Mouse (Mus musculus) leukemia stem cell, adult 10-12 weeks (primary cell): ENCODE measurements around the gene Irak1. TPM values are rescaled to one million over a fixed set of nuclear protein-coding genes. Genes with fewer than 3 reads are reported as not detected.

Source experiments
- polyA plus RNA-seq: library from polyadenylated mRNA; stranded (reverse); fragments of >175 nt; gene quantifications from 2 replicates; pipeline ENCODE4 v1.2.3, GENCODE M21; 2012; ENCODE audit warnings: low replicate concordance

Irak1 gene
- polyA plus RNA-seq = 374 and 449 TPM in 2 replicates

DNA sequence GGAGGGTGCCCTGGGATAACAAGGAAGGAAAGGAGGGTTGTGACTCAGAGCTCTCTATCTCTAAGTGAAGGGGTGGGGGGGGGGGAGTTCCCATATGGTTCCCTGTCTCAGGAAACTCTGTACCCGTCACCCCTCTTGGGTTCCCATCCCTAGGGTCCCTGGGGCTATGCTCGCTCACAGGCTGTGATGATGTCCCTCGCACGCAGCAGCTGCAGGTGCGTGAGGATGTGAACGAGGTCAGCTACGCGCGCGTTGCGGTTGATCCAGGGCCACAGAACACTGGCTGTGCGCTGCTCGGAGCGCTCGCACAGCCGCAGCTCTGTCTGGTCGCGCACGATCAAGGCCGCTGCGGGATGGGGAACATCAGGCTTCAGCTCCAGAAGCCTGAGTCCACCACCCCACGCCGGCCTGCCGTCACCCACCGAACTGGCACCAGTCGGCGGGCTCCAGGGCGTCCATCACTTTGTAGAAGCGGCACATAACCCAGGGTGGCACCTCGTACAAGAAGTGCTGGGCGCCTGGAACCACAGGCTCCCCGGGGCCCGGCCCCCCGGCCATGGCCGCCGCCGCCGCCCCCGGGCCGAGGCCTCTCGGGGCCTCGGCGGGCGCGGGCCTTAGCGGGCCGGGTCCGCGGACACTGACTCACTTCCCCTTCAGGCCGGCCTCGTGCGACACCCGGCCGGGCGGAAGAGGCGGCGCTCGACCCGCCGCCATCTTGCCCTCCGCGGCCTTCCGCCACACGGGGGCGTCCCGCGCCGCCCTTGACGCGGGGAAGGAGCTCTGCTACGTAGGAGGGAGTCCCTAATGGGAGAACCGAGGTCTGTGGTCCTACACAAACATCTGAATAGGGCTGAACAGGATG lies at the start of gene Irak1:
Irak1 (minus strand) TSS at position 731 of the 862 bp plus-strand sequence.

DNA sequence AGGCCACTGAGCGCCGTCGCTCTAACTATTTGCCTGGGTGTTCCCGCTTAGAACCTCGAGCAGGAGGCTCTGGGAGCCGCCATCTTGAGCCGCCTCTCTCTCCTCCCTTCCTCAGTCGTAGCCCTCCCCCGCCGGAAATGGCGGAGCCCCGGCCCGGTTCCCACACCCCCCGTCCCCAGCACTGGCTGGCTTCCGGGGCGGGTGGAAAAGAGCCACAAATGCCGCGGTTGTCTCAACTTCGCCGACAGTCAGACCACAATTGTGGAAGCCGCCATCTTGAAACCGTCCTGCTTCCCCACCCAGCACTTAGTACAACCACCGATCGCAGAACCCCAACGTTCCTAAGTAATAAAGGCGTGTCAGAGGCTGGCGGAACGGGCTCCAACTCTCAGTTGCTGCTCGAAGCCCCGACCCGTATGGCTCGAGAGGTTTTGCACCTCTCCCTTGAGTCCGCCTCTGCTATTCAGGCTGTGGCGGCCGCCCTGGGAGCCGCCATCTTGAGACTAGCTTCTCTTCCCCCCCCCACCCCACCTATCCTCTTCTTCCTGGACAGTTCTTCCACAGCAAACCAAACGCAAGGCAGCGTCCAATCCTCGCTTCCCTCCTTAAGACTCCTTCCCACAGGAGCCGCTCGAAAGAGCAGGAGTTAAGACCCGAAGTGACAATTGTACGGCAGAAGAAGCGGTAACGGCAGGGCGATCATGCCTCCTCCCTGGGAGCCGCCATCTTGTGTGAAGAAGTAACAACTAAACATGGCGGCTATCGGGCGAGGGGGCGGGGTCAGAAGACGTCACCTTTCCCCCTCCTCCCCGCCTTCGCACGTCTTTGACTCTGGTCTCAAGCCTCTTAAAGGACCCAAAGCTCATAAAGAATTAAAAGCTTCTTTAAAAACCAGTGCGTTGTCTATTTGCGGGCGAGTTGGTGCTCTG lies 57.2 kb downstream of the Irak1 start, which contains the start of gene Hcfc1:
Hcfc1 (minus strand) TSS at position 110 of the 929 bp plus-strand sequence.

Other genes starting within 250 kb of the Irak1 start
- 3.0 and 9.8 TPM in 2 replicates for gene Srpk3, start 249.5 kb downstream of the Irak1 start, polyA plus RNA-seq
- gene Idh3g, start 237.0 kb downstream of the Irak1 start, polyA plus RNA-seq = 21.6 and 28.2 TPM in 2 replicates
- gene Ssr4, start 236.9 kb downstream of the Irak1 start, polyA plus RNA-seq = 13.6 and 32.8 TPM in 2 replicates
- 0.80 and 1.3 TPM in 2 replicates for gene Pdzd4, start 198.9 kb downstream of the Irak1 start, polyA plus RNA-seq
- 0.46 TPM in 1 of 2 replicates, not detected in the other for gene Avpr2, start 131.8 kb downstream of the Irak1 start, polyA plus RNA-seq
- 0.76 and 0.90 TPM in 2 replicates for gene L1cam, start 127.8 kb downstream of the Irak1 start, polyA plus RNA-seq
- 14.9 and 31.1 TPM in 2 replicates for gene Arhgap4, start 102.0 kb downstream of the Irak1 start, polyA plus RNA-seq
- 50.5 and 132 TPM in 2 replicates for gene Naa10, start 102.0 kb downstream of the Irak1 start, polyA plus RNA-seq
- 2.2 and 22.1 TPM in 2 replicates for gene Renbp, start 93.1 kb downstream of the Irak1 start, polyA plus RNA-seq
- 177 and 378 TPM in 2 replicates for gene Hcfc1, start 57.6 kb downstream of the Irak1 start, polyA plus RNA-seq
- not detected in 2 replicates for gene Opn1mw, start 103.5 kb upstream of the Irak1 start, polyA plus RNA-seq
- gene Mecp2, start 111.4 kb upstream of the Irak1 start, polyA plus RNA-seq = 27.3 and 47.4 TPM in 2 replicates
- not detected in 2 replicates for gene Tex28, start 143.9 kb upstream of the Irak1 start, polyA plus RNA-seq
- gene Tktl1, start 153.3 kb upstream of the Irak1 start, polyA plus RNA-seq = not detected in 2 replicates
- gene Flna, start 225.9 kb upstream of the Irak1 start, polyA plus RNA-seq = 42.2 and 77.0 TPM in 2 replicates
- 14.2 and 47.5 TPM in 2 replicates for gene Emd, start 230.8 kb upstream of the Irak1 start, polyA plus RNA-seq
- 109 and 533 TPM in 2 replicates for gene Rpl10, start 246.9 kb upstream of the Irak1 start, polyA plus RNA-seq